In the genomic region with DNA sequence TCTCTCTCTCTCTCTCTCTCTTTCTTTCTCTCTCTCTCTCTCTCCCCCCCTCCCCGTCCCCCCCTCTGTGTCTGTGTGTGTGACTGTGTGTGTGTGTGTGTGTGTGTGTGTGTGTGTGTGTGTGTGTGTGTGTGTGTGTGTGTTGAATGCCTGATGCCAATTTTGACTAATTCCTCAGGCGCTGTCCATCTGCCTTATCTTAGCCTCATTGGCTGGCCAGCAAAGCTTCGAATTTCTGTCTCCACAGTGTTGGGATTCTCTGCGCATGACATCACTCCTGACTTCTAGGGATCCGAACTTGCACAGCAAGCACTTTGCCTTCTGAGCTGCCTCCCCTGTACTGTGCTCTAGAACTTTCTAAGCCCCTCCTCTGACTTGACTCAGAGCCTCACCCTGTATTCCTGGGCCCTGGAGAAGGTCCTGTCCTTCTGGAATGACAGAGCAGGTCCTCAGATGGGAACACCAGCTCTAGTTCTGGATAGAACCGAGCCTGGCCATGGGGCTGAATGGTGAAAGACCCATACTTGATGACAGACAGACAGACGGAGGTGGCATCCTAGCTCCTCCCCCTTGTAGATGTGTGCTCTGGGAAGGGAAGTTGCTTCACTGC, we compare ENCODE assay signal across 16 mouse cellular contexts. TPM values are rescaled to one million over a fixed set of nuclear protein-coding genes. Genes with fewer than 3 reads are reported as not detected.
DNase-seq lines count a peak whose midpoint lies in the region; ATAC-seq and TF ChIP-seq lines count a peak whose summit lies in the region.
"Had no signal": no experiment of that assay in that cellular context is flagged by ENCODE, and none has a peak within 500 bp of the region (broad histone marks: within the 10 kb centered on the region; RNA-seq: fewer than 3 reads in every experiment).

No protein-coding gene starts in this region.

- H3K9ac ChIP-seq in forebrain, embryonic 12.5 days = no peak overlapping the region
- H3K9ac ChIP-seq in forebrain, embryonic 14.5 days (ENCODE audit: low read length) = no peak overlapping the region
- H3K9ac ChIP-seq in kidney, postnatal 0 days (ENCODE audit: low read depth, low read length) = no peak overlapping the region
- H3K9ac ChIP-seq in kidney, embryonic 15.5 days = no peak overlapping the region
- H3K9ac ChIP-seq in limb, embryonic 13.5 days = no peak overlapping the region
- H3K9ac ChIP-seq: limb, embryonic 15.5 days had no signal

- H3K4me2 ChIP-seq in forebrain, embryonic 12.5 days = no peak overlapping the region
- no peak overlapping the region for H3K4me2 ChIP-seq in forebrain, embryonic 14.5 days (ENCODE audit: low read length)
- no peak overlapping the region for H3K4me2 ChIP-seq in kidney, postnatal 0 days (ENCODE audit: low read length)
- no peak overlapping the region; the same call in 1 of the 2 replicates for H3K4me2 ChIP-seq in kidney, embryonic 15.5 days
- H3K4me2 ChIP-seq in limb, embryonic 13.5 days (replicated peaks) = peak overlapping the region; percentile 64

- H3K36me3 ChIP-seq in forebrain, embryonic 12.5 days (replicated peaks) = no peaks in the 10 kb centered on the region
- H3K36me3 ChIP-seq in forebrain, embryonic 14.5 days (ENCODE audit: control insufficient read depth, insufficient read depth, low read length) = no peaks in the 10 kb centered on the region
- H3K36me3 ChIP-seq in kidney, postnatal 0 days (ENCODE audit: insufficient read depth, low read length) = no peaks in the 10 kb centered on the region
- no peaks in the 10 kb centered on the region for H3K36me3 ChIP-seq in kidney, embryonic 15.5 days
- H3K36me3 ChIP-seq in embryonic facial prominence, embryonic 10.5 days (replicated peaks) = no peaks in the 10 kb centered on the region
- H3K36me3 ChIP-seq in limb, embryonic 13.5 days = no peaks in the 10 kb centered on the region
- H3K36me3 ChIP-seq: limb, embryonic 15.5 days had no signal

- H3K4me1 ChIP-seq in forebrain, embryonic 12.5 days = peaks cover 13% of the 10 kb centered on the region
- H3K4me1 ChIP-seq in forebrain, embryonic 14.5 days (ENCODE audit: control insufficient read depth, insufficient read depth, low read length) = 0 out of 2 replicates have a peak, but pooled peaks cover 7% of the 10 kb centered on the region
- H3K4me1 ChIP-seq in kidney, postnatal 0 days (replicated peaks; ENCODE audit: insufficient read depth, low read length) = no peaks in the 10 kb centered on the region
- peaks cover 8% of the 10 kb centered on the region for H3K4me1 ChIP-seq in kidney, embryonic 15.5 days
- peaks cover 22% of the 10 kb centered on the region for H3K4me1 ChIP-seq in embryonic facial prominence, embryonic 10.5 days
- H3K4me1 ChIP-seq in limb, embryonic 13.5 days = peaks cover 15% of the 10 kb centered on the region

- WGBS in forebrain, embryonic 12.5 days = 74% methylated on average over 5 of the region's 7 CpGs
- 62% methylated on average over 6 of the region's 7 CpGs for WGBS in forebrain, embryonic 14.5 days
- 62% methylated on average over 6 of the region's 7 CpGs for WGBS in kidney, postnatal 0 days
- 48% methylated on average over 6 of the region's 7 CpGs for WGBS in kidney, embryonic 15.5 days
- WGBS in embryonic facial prominence, embryonic 10.5 days = 57% methylated on average over 6 of the region's 7 CpGs
- WGBS in limb, embryonic 13.5 days = 58% methylated on average over 6 of the region's 7 CpGs

- peaks cover 10% of the 10 kb centered on the region for H3K27me3 ChIP-seq in forebrain, embryonic 12.5 days
- H3K27me3 ChIP-seq in forebrain, embryonic 14.5 days (replicated peaks; ENCODE audit: control insufficient read depth, insufficient read depth, low read length) = 0 out of 2 replicates have a peak, but pooled peaks cover 2% of the 10 kb centered on the region
- H3K27me3 ChIP-seq in kidney, postnatal 0 days (ENCODE audit: insufficient read depth, low read length) = no peaks in the 10 kb centered on the region
- peaks cover 13% of the 10 kb centered on the region; the same call in 1 of the 2 replicates for H3K27me3 ChIP-seq in kidney, embryonic 15.5 days
- H3K27me3 ChIP-seq in embryonic facial prominence, embryonic 10.5 days (replicated peaks; ENCODE audit: low read depth, poor library complexity, severe bottlenecking) = peaks cover 7% of the 10 kb centered on the region; the same call in 1 of the 2 replicates
- H3K27me3 ChIP-seq in limb, embryonic 13.5 days = no peaks in the 10 kb centered on the region
- H3K27me3 ChIP-seq: limb, embryonic 15.5 days had no signal

- peak overlapping the region; percentile 36; the same call in 1 of the 2 replicates for H3K27ac ChIP-seq in forebrain, embryonic 12.5 days
- no peak overlapping the region for H3K27ac ChIP-seq in forebrain, embryonic 14.5 days (ENCODE audit: low read depth, low read length)
- H3K27ac ChIP-seq in kidney, postnatal 0 days = no peak overlapping the region
- H3K27ac ChIP-seq in kidney, embryonic 15.5 days = no peak overlapping the region
- no peak overlapping the region for H3K27ac ChIP-seq in embryonic facial prominence, embryonic 10.5 days (replicated peaks)
- H3K27ac ChIP-seq in limb, embryonic 13.5 days = no peak overlapping the region
- H3K27ac ChIP-seq: limb, embryonic 15.5 days; macrophage had no signal

- no peak for TF ChIP-seq CTCF in kidney, postnatal 0 days (IDR thresholded peaks at IDR 0.05; ENCODE audit: low read depth)

- no peak for ATAC-seq in forebrain, embryonic 12.5 days (ENCODE audit: low FRiP score)
- ATAC-seq in forebrain, embryonic 14.5 days = no peak
- peak; percentile 43; the same call in 1 of the 2 replicates for ATAC-seq in kidney, postnatal 0 days (replicated peaks; ENCODE audit: low FRiP score, low read depth)
- ATAC-seq in kidney, embryonic 15.5 days (replicated peaks; ENCODE audit: low FRiP score) = no peak
- ATAC-seq in limb, embryonic 13.5 days (ENCODE audit: low FRiP score, low read depth) = no peak

- no peaks in the 10 kb centered on the region for H3K9me3 ChIP-seq in forebrain, embryonic 12.5 days
- no peaks in the 10 kb centered on the region for H3K9me3 ChIP-seq in forebrain, embryonic 14.5 days (replicated peaks; ENCODE audit: control insufficient read depth, low read length)
- H3K9me3 ChIP-seq in kidney, postnatal 0 days (replicated peaks; ENCODE audit: low read length) = no peaks in the 10 kb centered on the region
- H3K9me3 ChIP-seq in kidney, embryonic 15.5 days (replicated peaks) = no peaks in the 10 kb centered on the region
- H3K9me3 ChIP-seq in embryonic facial prominence, embryonic 10.5 days = 0 out of 2 replicates have a peak, but pooled peaks cover 4% of the 10 kb centered on the region
- H3K9me3 ChIP-seq in limb, embryonic 13.5 days = peaks cover 5% of the 10 kb centered on the region; the same call in 1 of the 2 replicates
- H3K9me3 ChIP-seq: limb, embryonic 15.5 days had no signal

- no peak for DNase-seq in forebrain, embryonic 14.5 days (ENCODE audit: low spot score)
- DNase-seq in kidney, postnatal 0 days (ENCODE audit: low spot score) = no peak
- DNase-seq in embryonic facial prominence, embryonic 10.5 days (ENCODE audit: low spot score) = no peak
- no peak for DNase-seq in spleen, adult 18-20 months
- DNase-seq in thymus, postnatal 14 days = no peak
- DNase-seq: B cell, adult 2 months; cerebellum, adult 9-10 months; gastrocnemius, postnatal 10 days; right cerebral cortex, adult 18-20 months; thymus, postnatal 36 days had no signal

- no peak overlapping the region for H3K4me3 ChIP-seq in forebrain, embryonic 12.5 days (replicated peaks)
- H3K4me3 ChIP-seq in forebrain, embryonic 14.5 days (ENCODE audit: low read depth, low read length) = no peak overlapping the region
- no peak overlapping the region for H3K4me3 ChIP-seq in kidney, postnatal 0 days (replicated peaks; ENCODE audit: low read depth, low read length)
- no peak overlapping the region for H3K4me3 ChIP-seq in kidney, embryonic 15.5 days (replicated peaks)
- H3K4me3 ChIP-seq in embryonic facial prominence, embryonic 10.5 days = peak overlapping the region; percentile 51
- no peak overlapping the region for H3K4me3 ChIP-seq in limb, embryonic 13.5 days
- H3K4me3 ChIP-seq: erythroblast, embryonic 14.5 days; limb, embryonic 15.5 days had no signal

RNA-seq across cellular contexts. Expression of a gene that starts 16.8 kb away (rescaled TPM):
- polyA plus RNA-seq in forebrain, embryonic 12.5 days (2016; fragmentation: Nextera tagmentation; extraction: Ambion mirVana) = 0.18 and 0.20 TPM in 2 replicates
- polyA plus RNA-seq in forebrain, embryonic 14.5 days (2014; fragmentation: Nextera tagmentation; extraction: Ambion mirVana) = 0.22 and 0.40 TPM in 2 replicates
- polyA plus RNA-seq in kidney, postnatal 0 days (2015; fragmentation: Nextera tagmentation; extraction: Ambion mirVana) = 8.9 and 9.3 TPM in 2 replicates
- 5.8 and 6.5 TPM in 2 replicates for polyA plus RNA-seq in kidney, embryonic 15.5 days (2015; fragmentation: Nextera tagmentation; extraction: Ambion mirVana)
- 0.34 TPM in 2 replicates for polyA plus RNA-seq in embryonic facial prominence, embryonic 10.5 days (2016; fragmentation: Nextera tagmentation; extraction: Ambion mirVana)
- polyA plus RNA-seq in limb, embryonic 13.5 days (2015; fragmentation: Nextera tagmentation; extraction: Ambion mirVana) = 0.04 TPM in 1 of 2 replicates, not detected in the other
- polyA plus RNA-seq: erythroblast, embryonic 14.5 days; macrophage had no signal
